Mouse (Mus musculus): ENCODE measurements around the gene Abhd8. TPM values are rescaled to one million over a fixed set of nuclear protein-coding genes. Genes with fewer than 3 reads are reported as not detected.

The Abhd8 gene
- total and polyA plus RNA-seq, 3 experiments, result 6.0 to 33.2 (median 8.5) TPM

DNA sequence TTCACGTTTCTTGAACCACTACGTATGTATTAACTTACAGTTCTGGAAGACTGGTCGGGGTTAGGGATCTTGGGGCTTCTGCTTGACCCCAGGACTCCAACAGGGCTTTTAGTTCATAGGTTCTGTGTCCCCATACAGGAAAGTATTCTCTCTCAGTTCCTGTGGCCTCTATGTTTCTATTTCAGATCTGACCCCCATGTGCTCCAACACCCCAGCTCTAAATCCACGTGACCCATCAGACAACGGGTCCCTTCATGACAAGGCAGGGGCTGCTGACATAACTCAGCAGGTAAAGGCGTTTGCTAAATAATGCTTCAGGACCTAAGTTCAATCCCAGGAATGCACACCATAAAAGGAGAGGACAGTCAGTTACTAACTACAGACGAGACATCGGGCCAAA is 2.3 kb upstream of the Abhd8 start:
- H3K36me3 ChIP-seq (replicated peaks in 1 of 2; ENCODE audit: control insufficient read depth in 1 of 2, insufficient read depth in 1 of 2, low read length in 1 of 2), result peaks cover 10 to 33% of the 10 kb centered on the region in 2 experiments
- dilution Hi-C loops (cut with MboI; ENCODE audit: extremely low pct_ligation_motif_present, extremely low pct_unique_long_range_greater_than_20kb, low sequenced_read_pairs), result no loop called here
- peak overlapping the region in 2 of 3 experiments; percentile 80 to 95 for H3K4me3 ChIP-seq (replicated peaks in 1 of 3; ENCODE audit: low read depth in 2 of 3, low read length in 2 of 3, poor library complexity in 1 of 3)
- H3K27me3 ChIP-seq (replicated peaks), result no peaks in the 10 kb centered on the region
- peak overlapping the region; percentile 80 for H3K9ac ChIP-seq (ENCODE audit: insufficient read depth, low read depth)
- peak overlapping the region; percentile 62 for H3K4me2 ChIP-seq (ENCODE audit: insufficient read depth, low read depth, poor library complexity, severe bottlenecking)
- peaks cover 16% of the 10 kb centered on the region for H3K79me2 ChIP-seq (replicated peaks; ENCODE audit: control insufficient read depth, extremely low read depth, insufficient read depth, poor library complexity, severe bottlenecking)
- no peak overlapping the region for H3K27ac ChIP-seq (ENCODE audit: insufficient read depth, low read depth)
- H3K4me1 ChIP-seq (ENCODE audit: control insufficient read depth in 1 of 2, insufficient read depth in 2 of 2), result peaks cover 23 to 45% of the 10 kb centered on the region in 2 experiments
- peaks cover 8% of the 10 kb centered on the region for H3K9me3 ChIP-seq (replicated peaks; ENCODE audit: low read length)
- in situ Hi-C loops (cut with MboI; ENCODE audit: low pct_ligation_motif_present, low pct_unique_long_range_greater_than_20kb, low sequenced_read_pairs), result loop anchor here (5.0 kb wide), 1 partner anchor 33 kb away; no protein-coding TSS in a partner anchor
- DNase-seq (ENCODE audit: extremely low read depth), result no peak
- no peak for TF ChIP-seq ZKSCAN1 (IDR thresholded peaks at IDR 0.05; ENCODE audit: borderline replicate concordance, low read depth, low read length)
- no peak for TF ChIP-seq GABPA (IDR thresholded peaks at IDR 0.05; ENCODE audit: insufficient replicate concordance, low read depth, low read length)
- no peak for TF ChIP-seq CTCF (conservative IDR thresholded peaks at IDR 0.05 in 1 of 2, IDR thresholded peaks at IDR 0.05 in 1 of 2; ENCODE audit: low read depth in 2 of 2, low read length in 2 of 2)
- TF ChIP-seq TBP (conservative IDR thresholded peaks at IDR 0.05; ENCODE audit: low read depth, low read length), result no peak
- no peak for TF ChIP-seq USF2 (conservative IDR thresholded peaks at IDR 0.05; ENCODE audit: low read depth, low read length)

DNA sequence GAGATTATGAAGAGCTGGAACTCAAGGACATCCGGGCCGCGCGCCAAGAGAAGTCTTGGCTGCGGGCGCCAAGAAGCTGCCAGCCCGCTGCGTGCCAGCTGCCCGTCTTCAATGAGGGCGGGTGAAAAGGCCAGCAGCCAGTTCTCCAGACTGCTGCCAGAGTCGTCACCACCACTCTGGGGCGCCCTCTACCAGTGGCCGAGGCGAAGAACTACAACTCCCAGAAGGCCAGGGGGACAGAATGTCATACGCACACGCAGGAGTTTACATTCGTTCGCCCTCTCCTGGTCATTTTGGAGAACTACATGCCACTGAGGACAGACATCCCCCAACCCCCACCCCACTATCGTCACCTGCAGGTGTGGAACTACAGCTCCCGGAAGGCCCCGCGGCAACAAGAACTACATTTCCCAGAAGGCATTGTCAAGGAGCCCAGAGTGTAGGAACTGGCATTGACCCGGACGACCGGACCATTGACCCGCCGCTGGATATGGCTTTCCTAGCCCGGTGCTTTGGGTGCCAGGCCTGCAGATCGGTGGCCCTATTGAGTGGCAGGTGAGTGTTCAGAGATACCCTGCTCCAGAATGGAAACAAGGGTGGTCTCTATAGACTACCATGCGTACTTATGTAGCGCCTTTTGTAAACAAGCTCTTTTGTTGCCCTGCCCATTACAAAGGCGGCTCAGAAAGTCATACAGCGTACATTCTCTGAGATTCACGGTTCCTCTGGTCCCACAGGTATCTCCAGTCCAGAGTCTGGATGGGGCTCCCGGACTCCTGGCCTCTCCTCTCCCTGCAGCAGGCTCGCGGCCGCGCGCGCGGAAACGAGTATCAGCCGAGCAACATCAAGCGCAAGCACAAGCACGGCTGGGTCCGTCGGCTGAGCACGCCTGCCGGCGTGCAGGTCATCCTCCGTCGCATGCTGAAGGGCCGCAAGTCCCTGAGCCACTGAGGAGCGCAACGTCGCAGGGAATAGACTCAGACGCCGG is 1.4 kb upstream of the Abhd8 start, which contains the start of gene Mrpl34:
Gene Mrpl34, plus strand, starts transcription at position 447 of the 988 bp plus-strand sequence.
- H3K36me3 ChIP-seq (replicated peaks in 1 of 2; ENCODE audit: control insufficient read depth in 1 of 2, insufficient read depth in 1 of 2, low read length in 1 of 2), result peaks cover 10 to 30% of the 10 kb centered on the region in 2 experiments
- H3K4me3 ChIP-seq (replicated peaks in 1 of 3; ENCODE audit: low read depth in 2 of 3, low read length in 2 of 3, poor library complexity in 1 of 3), result peak within 1 kb of the TSS; percentile 80 to 95 (median 86)
- DNase-seq (ENCODE audit: extremely low read depth), result peak; percentile 99
- dilution Hi-C loops (cut with MboI; ENCODE audit: extremely low pct_ligation_motif_present, extremely low pct_unique_long_range_greater_than_20kb, low sequenced_read_pairs) (no loop called here), in situ Hi-C loops (cut with MboI; ENCODE audit: low pct_ligation_motif_present, low pct_unique_long_range_greater_than_20kb, low sequenced_read_pairs) (loop anchor here (5.0 kb wide), 1 partner anchor 33 kb away; no protein-coding TSS in a partner anchor)
- peaks cover 16 to 36% of the 10 kb centered on the region in 2 experiments for H3K4me1 ChIP-seq (ENCODE audit: control insufficient read depth in 1 of 2, insufficient read depth in 2 of 2)
- peaks cover 7% of the 10 kb centered on the region for H3K79me2 ChIP-seq (replicated peaks; ENCODE audit: control insufficient read depth, extremely low read depth, insufficient read depth, poor library complexity, severe bottlenecking)
- H3K27me3 ChIP-seq (replicated peaks), result no peaks in the 10 kb centered on the region
- peak within 1 kb of the TSS; percentile 80 for H3K9ac ChIP-seq (ENCODE audit: insufficient read depth, low read depth)
- no peak within 1 kb of the TSS for H3K27ac ChIP-seq (ENCODE audit: insufficient read depth, low read depth)
- peaks cover 8% of the 10 kb centered on the region for H3K9me3 ChIP-seq (replicated peaks; ENCODE audit: low read length)
- H3K4me2 ChIP-seq (ENCODE audit: insufficient read depth, low read depth, poor library complexity, severe bottlenecking), result peak within 1 kb of the TSS; percentile 62
- TF ChIP-seq CHD2 (IDR thresholded peaks at IDR 0.05; ENCODE audit: low read length) (peak; percentile 98), KAT2A (IDR thresholded peaks at IDR 0.05; ENCODE audit: insufficient replicate concordance, low read length) (peak; percentile 99), MAZ (IDR thresholded peaks at IDR 0.05; ENCODE audit: low read depth, low read length) (peak; percentile 93), RAD21 (IDR thresholded peaks at IDR 0.05; ENCODE audit: low read depth, low read length) (peak; percentile 59), JUN (IDR thresholded peaks at IDR 0.05; ENCODE audit: insufficient read depth, low read depth, low read length) (peak; percentile 57), PAX5 (IDR thresholded peaks at IDR 0.05; ENCODE audit: low read length) (no peak), JUND (conservative IDR thresholded peaks at IDR 0.05; ENCODE audit: low read depth, low read length) (peak; percentile 34; the same call in 1 of the 2 replicates), SIN3A (IDR thresholded peaks at IDR 0.05; ENCODE audit: low read length) (peak; percentile 97), MAX (IDR thresholded peaks at IDR 0.05; ENCODE audit: low read length) (peak; percentile 89), MXI1 (IDR thresholded peaks at IDR 0.05; ENCODE audit: low read depth, low read length) (peak; percentile 82; the same call in 1 of the 2 replicates), ZC3H11A (IDR thresholded peaks at IDR 0.05; ENCODE audit: low read depth, low read length) (no peak), POLR2A (IDR thresholded peaks at IDR 0.05; ENCODE audit: low read depth, low read length) (peak; percentile 78), TBP (conservative IDR thresholded peaks at IDR 0.05; ENCODE audit: low read depth, low read length) (0 out of 2 replicates have a peak, but pooled peaks have one; percentile 6), GABPA (IDR thresholded peaks at IDR 0.05; ENCODE audit: insufficient replicate concordance, low read depth, low read length) (peak; percentile 91; the same call in 1 of the 2 replicates), MEF2A (IDR thresholded peaks at IDR 0.05; ENCODE audit: borderline replicate concordance, low read depth, low read length) (peak; percentile 87), BHLHE40 (IDR thresholded peaks at IDR 0.05; ENCODE audit: low read depth, low read length) (peak; percentile 84), HCFC1 (IDR thresholded peaks at IDR 0.05; ENCODE audit: low read depth, low read length) (peak; percentile 99), UBTF (IDR thresholded peaks at IDR 0.05; ENCODE audit: low read depth, low read length) (peak; percentile 46; the same call in 1 of the 2 replicates), POLR2AphosphoS2 (IDR thresholded peaks at IDR 0.05; ENCODE audit: low read depth, low read length) (peak; percentile 37; the same call in 1 of the 2 replicates), CTCF (conservative IDR thresholded peaks at IDR 0.05 in 1 of 2, IDR thresholded peaks at IDR 0.05 in 1 of 2; ENCODE audit: low read depth in 2 of 2, low read length in 2 of 2) (peak; percentile 82 to 100), SMC3 (IDR thresholded peaks at IDR 0.05; ENCODE audit: low read depth, low read length) (peak; percentile 72), E2F4 (IDR thresholded peaks at IDR 0.05; ENCODE audit: insufficient replicate concordance, low read depth, low read length) (no peak), MYC (IDR thresholded peaks at IDR 0.05; ENCODE audit: low read depth, low read length) (peak; percentile 91), EP300 (IDR thresholded peaks at IDR 0.05; ENCODE audit: low read length) (no peak), CHD1 (IDR thresholded peaks at IDR 0.05; ENCODE audit: low read depth, low read length) (no peak), TCF12 (IDR thresholded peaks at IDR 0.05; ENCODE audit: low read depth, low read length) (peak; percentile 82), USF2 (conservative IDR thresholded peaks at IDR 0.05; ENCODE audit: low read depth, low read length) (no peak), ELF1 (IDR thresholded peaks at IDR 0.05; ENCODE audit: low read depth, low read length) (peak; percentile 94)

All from CH12.LX (cell line).